Mouse (Mus musculus) forebrain, embryonic 14.5 days (tissue): ENCODE measurements around the gene Iqsec3. TPM values are rescaled to one million over a fixed set of nuclear protein-coding genes. Genes with fewer than 3 reads are reported as not detected.
"Not testable (repeated sequence)": the region's sequence is repeated elsewhere in the genome, so short reads cannot be mapped to it uniquely, and the experiment has no call there.

Experiments
- ATAC-seq: fragments of 200-750 bp; cut with Nextera tagmentation; 2 replicates; pipeline ENCODE4 v1.8.0; 2017; ENCODE audit warnings: mild to moderate bottlenecking, moderate library complexity
- DNase-seq: peaks from one replicate; pipeline ENCODE4 v3.0.0-alpha.2; 2015; ENCODE audit warnings: low spot score
- H3K27ac ChIP-seq: fragments of 300-500 bp; sonication (generic); 2 replicates; pipeline ENCODE4 v1.5.1; 2014; ENCODE audit warnings: low read depth, mild to moderate bottlenecking, control low read depth, low read length, moderate library complexity
- H3K27me3 ChIP-seq: fragments of 300-500 bp; sonication (generic); replicated peaks from 2 replicates; pipeline ENCODE4 v1.6.1; 2014; ENCODE audit warnings: low read length, control low read depth, mixed read lengths; ENCODE audit not compliant: control insufficient read depth, insufficient read depth
- H3K36me3 ChIP-seq: fragments of 300-500 bp; sonication (generic); 2 replicates; pipeline ENCODE4 v1.6.1; 2014; ENCODE audit warnings: low read length, control low read depth; ENCODE audit not compliant: control insufficient read depth, insufficient read depth
- H3K4me1 ChIP-seq: fragments of 300-500 bp; sonication (generic); 2 replicates; pipeline ENCODE4 v1.6.1; 2014; ENCODE audit warnings: antibody characterized with exemption, low read length, control low read depth; ENCODE audit not compliant: control insufficient read depth, insufficient read depth
- H3K4me2 ChIP-seq: fragments of 300-500 bp; sonication (generic); 2 replicates; pipeline ENCODE4 v1.6.1; 2014; ENCODE audit warnings: mild to moderate bottlenecking, control low read depth, low read length
- H3K4me3 ChIP-seq: fragments of 300-500 bp; sonication (generic); 2 replicates; pipeline ENCODE4 v1.5.1; 2014; ENCODE audit warnings: low read depth, low read length, control low read depth
- H3K9ac ChIP-seq: fragments of 300-500 bp; sonication (generic); 2 replicates; pipeline ENCODE4 v1.6.1; 2014; ENCODE audit warnings: mild to moderate bottlenecking, low read length, control low read depth, moderate library complexity
- H3K9me3 ChIP-seq: fragments of 300-500 bp; sonication (generic); replicated peaks from 2 replicates; pipeline ENCODE4 v1.6.1; 2016; ENCODE audit warnings: low read length, control low read depth, mixed read lengths; ENCODE audit not compliant: control insufficient read depth
- WGBS: fragments of 180-500 bp; shearing (Covaris S2); extraction: QIAGEN DNeasy Blood & Tissue Kit; methylation state at CpG from one replicate; pipeline ENCODE4 v1.1.7; 2014; 5-methylcytosine and 5-hydroxymethylcytosine counted together
- polyA plus RNA-seq: library from polyadenylated mRNA; unstranded; fragments of >200 nt; fragmentation: Nextera tagmentation; extraction: Ambion mirVana; gene quantifications from 2 replicates; pipeline ENCODE4 v1.2.1, GENCODE M21; 2014

Iqsec3 gene
- polyA plus RNA-seq, 1 experiment from 2014 or later, result 2.9 TPM

DNA sequence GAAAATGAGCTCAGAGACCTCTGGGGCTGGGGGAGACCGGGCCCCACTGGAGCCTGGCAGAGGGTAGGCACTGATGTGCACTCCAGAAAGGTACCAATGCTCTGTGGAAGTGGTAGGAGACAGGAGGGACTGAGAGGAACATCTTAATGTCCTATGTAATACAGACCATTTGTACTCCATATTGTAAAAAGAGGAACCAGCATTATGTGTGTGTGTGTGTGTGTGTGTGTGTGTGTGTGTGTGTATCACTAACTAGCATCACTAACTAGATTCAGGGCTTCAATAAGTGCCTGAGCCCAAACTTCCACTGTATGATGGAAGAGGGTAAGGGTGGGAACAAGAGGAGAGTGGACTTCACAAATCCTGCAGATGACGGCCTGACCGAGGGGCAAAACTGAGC, 88.1 kb downstream of the Iqsec3 start:
- H3K4me1 ChIP-seq, result no peaks in the 10 kb centered on the region
- H3K27ac ChIP-seq, result no peak overlapping the region
- no peak for ATAC-seq
- H3K36me3 ChIP-seq, result no peaks in the 10 kb centered on the region
- no peak overlapping the region for H3K4me3 ChIP-seq
- H3K27me3 ChIP-seq, result no peaks in the 10 kb centered on the region
- 74% methylated on average over 3 of the region's 3 CpGs for WGBS
- no peaks in the 10 kb centered on the region for H3K9me3 ChIP-seq
- H3K9ac ChIP-seq, result no peak overlapping the region
- DNase-seq, result no peak
- H3K4me2 ChIP-seq, result no peak overlapping the region

- H3K9me3 ChIP-seq, result no peaks in the 10 kb centered on the region
- H3K4me1 ChIP-seq, result no peaks in the 10 kb centered on the region
- H3K9ac ChIP-seq, result no peak overlapping the region
- WGBS, result 37% methylated on average over 10 of the region's 10 CpGs
- no peak for ATAC-seq
- no peak overlapping the region for H3K4me3 ChIP-seq
- no peak overlapping the region for H3K4me2 ChIP-seq
- no peaks in the 10 kb centered on the region for H3K27me3 ChIP-seq
- no peak for DNase-seq
- no peak overlapping the region for H3K27ac ChIP-seq
- no peaks in the 10 kb centered on the region for H3K36me3 ChIP-seq
Observed at GRCm38 (mm10) chr6:121382071-121382470, 91.4 kb downstream of the Iqsec3 start.

GRCm38 (mm10) chr6:121380576-121380975, 92.9 kb downstream of the Iqsec3 start:
- ATAC-seq (no peak), DNase-seq (no peak)
- Histone ChIP-seq H3K9me3 (no peaks in the 10 kb centered on the region), H3K9ac (no peak overlapping the region), H3K27me3 (no peaks in the 10 kb centered on the region), H3K36me3 (no peaks in the 10 kb centered on the region), H3K27ac (no peak overlapping the region), H3K4me2 (no peak overlapping the region), H3K4me1 (no peaks in the 10 kb centered on the region), H3K4me3 (no peak overlapping the region)
- WGBS, result 87% methylated on average over 8 of the region's 8 CpGs

GRCm38 (mm10) chr6:121378256-121378655, 95.2 kb downstream of the Iqsec3 start:
- Histone ChIP-seq H3K27me3 (no peaks in the 10 kb centered on the region), H3K4me3 (no peak overlapping the region), H3K4me2 (no peak overlapping the region), H3K27ac (no peak overlapping the region), H3K9me3 (no peaks in the 10 kb centered on the region), H3K9ac (no peak overlapping the region), H3K4me1 (no peaks in the 10 kb centered on the region), H3K36me3 (no peaks in the 10 kb centered on the region)
- DNase-seq (no peak), ATAC-seq (no peak)
- 56% methylated on average over 4 of the region's 4 CpGs for WGBS

DNA sequence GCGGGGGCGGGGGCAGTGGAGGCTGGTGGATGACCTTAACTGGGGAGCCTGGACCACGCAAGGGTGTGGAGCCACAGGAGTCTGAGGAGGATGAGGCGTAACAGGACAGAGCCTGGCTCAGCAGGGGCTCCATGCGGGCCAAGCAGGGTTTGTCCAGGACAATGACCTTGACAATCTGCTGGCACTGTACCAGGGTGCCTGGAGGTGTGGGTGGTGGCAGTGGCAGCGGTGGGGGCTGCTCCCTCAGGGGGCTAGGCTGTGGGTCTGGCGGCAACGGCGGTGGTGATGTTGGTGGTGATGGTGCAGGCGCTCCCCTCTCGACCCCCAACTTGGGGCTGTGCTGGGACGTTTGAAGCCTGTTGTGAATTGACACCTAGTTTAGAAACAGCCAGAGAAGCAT, 97.3 kb downstream of the Iqsec3 start:
- Histone ChIP-seq H3K4me1 (no peaks in the 10 kb centered on the region), H3K9me3 (no peaks in the 10 kb centered on the region), H3K36me3 (no peaks in the 10 kb centered on the region), H3K4me3 (no peak overlapping the region), H3K4me2 (no peak overlapping the region), H3K9ac (no peak overlapping the region), H3K27me3 (no peaks in the 10 kb centered on the region), H3K27ac (no peak overlapping the region)
- ATAC-seq, result no peak
- WGBS, result 85% methylated on average over 12 of the region's 12 CpGs
- DNase-seq, result no peak

DNA sequence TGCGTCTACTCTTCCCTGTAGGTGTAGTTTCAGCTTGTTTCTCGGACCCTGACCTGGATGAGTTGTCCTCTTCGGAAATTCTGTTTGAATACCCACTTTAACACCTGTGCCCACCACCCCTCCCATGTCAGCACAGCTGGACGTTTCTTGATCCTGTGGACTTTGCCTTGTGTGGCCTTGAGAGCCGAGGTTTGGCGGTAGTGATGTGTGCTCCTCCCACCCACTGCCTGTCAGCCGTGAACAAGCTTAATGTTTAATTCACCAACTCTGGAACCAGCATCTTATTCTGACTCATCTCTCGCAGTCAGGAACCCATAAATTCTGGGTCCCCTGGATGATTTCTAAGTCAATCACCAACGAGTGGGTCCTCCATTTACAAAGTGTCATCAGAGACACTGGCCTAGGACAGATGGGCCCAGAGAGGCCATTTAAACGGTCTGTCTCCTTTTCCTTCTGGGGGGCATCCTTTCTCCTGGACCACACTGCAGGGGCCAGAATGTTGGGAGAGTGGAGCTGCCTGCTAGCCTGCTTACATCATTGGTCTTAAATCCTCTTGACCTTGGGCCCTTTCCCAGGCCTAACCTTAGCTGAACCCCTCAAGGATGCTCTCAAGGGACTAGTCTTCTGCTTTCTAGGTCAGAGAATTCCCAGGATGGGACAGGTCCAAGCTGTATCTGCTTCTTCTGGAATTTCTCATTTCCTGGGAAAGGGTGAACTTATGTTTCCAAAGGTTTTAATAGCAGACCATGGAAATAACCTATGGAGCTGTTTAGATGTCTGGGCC, 102.1 kb downstream of the Iqsec3 start:
- 79% methylated on average over 10 of the region's 10 CpGs for WGBS

DNA sequence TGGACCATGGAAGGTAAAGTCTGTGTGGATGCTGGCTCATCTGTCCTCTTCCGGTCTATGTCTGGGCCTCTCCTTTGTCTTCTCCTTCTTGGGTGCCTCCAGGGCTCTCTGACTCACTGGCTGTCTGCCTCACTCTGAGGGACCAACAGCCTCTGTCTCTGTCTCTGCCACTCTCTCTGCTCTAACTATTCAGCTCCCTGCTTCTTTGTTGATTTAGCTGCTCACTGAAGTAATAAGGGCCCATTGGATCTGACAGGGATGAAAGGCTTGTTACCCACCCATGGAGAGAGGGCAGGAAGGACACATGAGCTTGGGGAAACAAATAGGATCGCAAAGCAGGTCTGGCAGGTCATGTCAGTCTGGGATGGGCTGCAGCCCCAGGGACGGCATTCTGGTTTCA, 106.4 kb downstream of the Iqsec3 start:
- 75% methylated on average over 3 of the region's 3 CpGs for WGBS
- H3K9me3 ChIP-seq, result no peaks in the 10 kb centered on the region
- no peak overlapping the region for H3K4me3 ChIP-seq
- H3K4me1 ChIP-seq, result no peaks in the 10 kb centered on the region
- no peaks in the 10 kb centered on the region for H3K27me3 ChIP-seq
- no peaks in the 10 kb centered on the region for H3K36me3 ChIP-seq
- no peak overlapping the region for H3K27ac ChIP-seq
- DNase-seq, result no peak
- H3K4me2 ChIP-seq, result no peak overlapping the region
- no peak overlapping the region for H3K9ac ChIP-seq
- ATAC-seq, result no peak

More for the DNA sequence above, 102.1 kb downstream of the Iqsec3 start:
- Histone ChIP-seq H3K9ac (no peak overlapping the region), H3K4me3 (no peak overlapping the region), H3K27me3 (no peaks in the 10 kb centered on the region), H3K36me3 (no peaks in the 10 kb centered on the region), H3K27ac (no peak overlapping the region), H3K4me1 (no peaks in the 10 kb centered on the region), H3K4me2 (no peak overlapping the region), H3K9me3 (no peaks in the 10 kb centered on the region)
- ATAC-seq, result no peak
- DNase-seq, result no peak

GRCm38 (mm10) chr6:121366537-121366936, 106.9 kb downstream of the Iqsec3 start:
- H3K9ac ChIP-seq, H3K9me3 ChIP-seq, H3K4me3 ChIP-seq, H3K4me2 ChIP-seq, H3K27me3 ChIP-seq, H3K4me1 ChIP-seq, H3K27ac ChIP-seq, H3K36me3 ChIP-seq, ATAC-seq: not testable (repeated sequence)
- DNase-seq, result peak; percentile 37
- 14% methylated on average over 2 of the region's 2 CpGs for WGBS

DNA sequence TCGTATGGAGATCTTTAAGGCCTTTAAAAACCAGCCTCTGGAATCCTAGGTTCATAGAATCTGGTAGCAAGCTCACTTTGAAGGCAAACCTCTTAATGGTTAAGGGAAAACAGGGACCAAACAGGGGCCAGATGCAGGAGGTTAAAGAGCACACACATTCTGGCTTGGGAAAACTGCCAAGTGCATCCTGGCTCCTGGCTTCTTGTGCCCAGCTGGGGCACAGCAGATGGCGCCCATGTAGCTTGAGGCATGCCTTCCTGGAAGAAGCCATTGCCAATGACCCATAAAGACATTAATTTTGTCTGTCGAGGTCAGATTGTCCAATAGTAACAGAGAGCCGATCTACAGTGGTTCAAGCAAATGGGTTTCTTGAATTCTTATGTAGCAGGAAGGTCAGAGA, 109.5 kb downstream of the Iqsec3 start:
- no peak overlapping the region for H3K27ac ChIP-seq
- ATAC-seq (no peak), DNase-seq (peak; percentile 12)
- no peaks in the 10 kb centered on the region for H3K27me3 ChIP-seq
- H3K36me3 ChIP-seq, result no peaks in the 10 kb centered on the region
- no peaks in the 10 kb centered on the region for H3K4me1 ChIP-seq
- no peak overlapping the region for H3K9ac ChIP-seq
- no peak overlapping the region for H3K4me3 ChIP-seq
- H3K9me3 ChIP-seq, result no peaks in the 10 kb centered on the region
- no peak overlapping the region for H3K4me2 ChIP-seq
- WGBS, result 81% methylated on average over 4 of the region's 4 CpGs
